Mouse (Mus musculus): ENCODE measurements at regions not wholly inside any gene's neighbourhood (a gene's known extent, or its start where the extent isn't known, plus 50 kb on each side); places are given as distances from the start of the nearest gene placed in this dataset.

- TF ChIP-seq CTCF (IDR thresholded peaks at IDR 0.05; ENCODE audit: low read depth) (no peak), EP300 (IDR thresholded peaks at IDR 0.05; ENCODE audit: low read depth) (no peak)
Observed at GRCm38 (mm10) chr17:59362110-59362509, 348.9 kb upstream of the Nudt12 start.

Measured in liver, embryonic 14.5 days (tissue).